Mouse (Mus musculus) C2C12 (cell line): ENCODE data around the gene Satb2.
"Not testable (repeated sequence)": the region's sequence is repeated elsewhere in the genome, so short reads cannot be mapped to it uniquely, and the experiment has no call there.

ENCODE experiments used
- CEBPB ChIP-seq: IDR thresholded peaks from one replicate; pipeline ENCODE4 v1.6.1; 2011; ENCODE audit warnings: low read depth, mild to moderate bottlenecking, control low read depth, moderate library complexity
- CTCF ChIP-seq: IDR thresholded peaks from one replicate; pipeline ENCODE4 v1.5.1; 2011; ENCODE audit not compliant: control insufficient read depth, insufficient read depth, insufficient read length
- USF1 ChIP-seq: IDR thresholded peaks from one replicate; pipeline ENCODE4 v1.6.1; 2011; ENCODE audit warnings: low read depth, mild to moderate bottlenecking, control low read depth, moderate library complexity

GRCm38 (mm10) chr1:56782139-56782538 is 196.3 kb downstream of the Satb2 start:
- TF ChIP-seq CEBPB, CTCF, USF1: not testable (repeated sequence)
